Mouse (Mus musculus): ENCODE measurements at regions not wholly inside any gene's neighbourhood (a gene's known extent, or its start where the extent isn't known, plus 50 kb on each side); places are given as distances from the start of the nearest gene placed in this dataset.
A peak's percentile ranks its signal among the peaks of the same experiment; 100 is the strongest.

DNA sequence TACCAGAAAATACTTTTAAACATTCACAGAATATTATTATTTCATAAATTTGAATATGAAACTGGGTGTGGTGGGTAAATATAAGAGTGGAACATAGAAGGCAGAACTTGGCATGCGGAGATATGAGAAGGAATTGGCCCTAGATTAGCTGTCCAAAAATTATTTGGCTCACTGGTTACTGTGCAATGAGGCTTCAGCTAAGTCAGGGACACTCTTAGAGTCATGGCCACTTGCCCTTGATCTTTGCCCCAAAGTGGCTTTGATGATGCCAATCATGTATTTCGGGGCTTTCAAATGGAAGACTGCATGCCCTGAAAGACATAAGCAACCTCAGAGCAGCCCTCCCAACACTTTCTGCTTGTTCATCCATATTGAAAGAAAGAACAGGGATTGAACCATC is 76.9 kb downstream of the Pxdc1 start:
- DNase-seq: no peak

DNA sequence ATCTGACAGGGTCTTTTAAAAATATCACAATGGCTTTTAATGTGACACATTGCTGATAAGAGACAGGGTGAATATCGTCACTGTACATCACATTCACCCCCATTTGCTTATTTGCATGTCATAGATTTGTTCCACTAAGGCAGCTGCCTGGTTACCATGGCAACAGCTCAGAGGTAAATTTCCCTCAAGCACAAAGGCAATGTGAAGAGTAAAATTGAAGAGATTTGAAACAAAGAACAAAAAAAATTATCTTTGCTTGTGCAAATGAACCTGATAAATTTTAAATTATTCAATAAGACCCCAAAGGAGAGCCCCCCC is 77.3 kb downstream of the Pxdc1 start:
- no peak for DNase-seq

DNA sequence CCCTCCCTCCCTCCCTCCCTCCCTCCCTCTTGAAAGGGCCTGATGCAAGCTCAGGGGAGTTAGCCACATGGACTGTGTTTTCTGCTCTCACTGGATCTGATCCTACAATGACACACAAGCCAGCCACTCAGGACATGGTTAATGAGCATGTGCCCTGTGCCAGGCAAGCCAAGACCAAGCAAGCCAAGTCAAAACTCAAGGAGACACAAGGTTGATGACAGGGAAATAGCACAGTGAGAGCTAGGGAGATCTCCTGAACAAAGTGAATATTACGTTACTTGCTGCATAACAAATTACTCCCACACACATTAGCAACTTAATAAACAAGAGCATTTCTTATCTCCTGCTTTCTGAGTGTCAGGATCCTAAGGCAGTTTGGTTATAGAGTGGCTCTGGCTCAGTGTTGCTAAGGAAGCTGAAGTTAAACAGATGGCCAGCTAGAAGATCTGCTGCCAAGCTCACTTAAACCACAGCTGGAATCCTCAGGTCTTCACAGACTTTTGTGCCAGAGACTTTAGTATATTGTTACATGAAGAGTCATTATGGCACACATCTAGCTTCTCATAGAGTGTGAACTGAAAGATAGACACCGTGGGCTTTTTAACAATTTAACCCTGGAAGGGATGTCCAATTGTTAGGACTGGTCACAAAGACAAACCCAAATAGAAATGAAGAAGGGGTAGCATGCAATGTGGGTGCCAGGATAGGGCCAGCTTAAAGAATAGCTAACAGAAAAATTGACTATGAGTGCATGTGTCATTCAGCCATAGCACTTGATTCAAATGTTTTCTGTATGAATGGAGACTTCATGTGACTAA is 77.9 kb downstream of the Pxdc1 start:
- no peak for DNase-seq

DNA sequence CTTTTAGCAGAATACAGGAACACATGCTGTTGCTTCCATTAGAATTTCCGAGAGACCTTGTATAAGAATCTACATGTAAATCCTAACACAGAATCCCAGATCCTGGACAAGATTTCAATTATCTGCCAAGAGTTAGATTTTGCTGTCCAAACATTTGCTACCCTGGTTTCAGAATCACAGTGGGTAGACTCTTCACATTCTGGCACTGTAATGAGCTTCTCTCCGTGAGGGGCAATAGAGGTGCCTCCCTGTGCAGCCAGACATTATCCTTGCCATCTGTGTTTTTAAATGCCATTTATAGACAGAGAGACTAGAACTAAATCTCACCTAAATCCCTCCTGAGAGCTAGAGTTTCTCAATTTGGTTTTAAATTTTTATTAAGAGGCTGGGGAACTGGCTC is 84.0 kb downstream of the Pxdc1 start:
- peak; percentile 24 for DNase-seq

DNA sequence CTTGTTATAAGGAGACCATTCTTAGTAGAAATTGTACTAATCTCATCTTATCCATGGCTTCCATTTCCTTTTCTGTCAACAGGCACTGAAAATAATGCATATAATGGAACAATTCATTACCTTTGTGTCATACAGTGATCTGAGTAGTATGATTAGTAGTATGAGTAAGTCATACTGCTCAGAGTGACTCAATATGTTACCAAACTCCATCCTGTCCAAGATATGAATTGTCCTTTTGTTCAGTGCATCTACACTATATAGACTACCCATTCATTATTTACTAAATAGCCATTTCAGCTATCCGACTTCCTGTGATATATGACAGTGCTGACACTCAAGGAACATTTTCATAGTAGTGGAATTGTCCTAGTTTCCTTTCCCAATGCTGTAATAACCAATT is 86.6 kb downstream of the Pxdc1 start:
- no peak for DNase-seq

DNA sequence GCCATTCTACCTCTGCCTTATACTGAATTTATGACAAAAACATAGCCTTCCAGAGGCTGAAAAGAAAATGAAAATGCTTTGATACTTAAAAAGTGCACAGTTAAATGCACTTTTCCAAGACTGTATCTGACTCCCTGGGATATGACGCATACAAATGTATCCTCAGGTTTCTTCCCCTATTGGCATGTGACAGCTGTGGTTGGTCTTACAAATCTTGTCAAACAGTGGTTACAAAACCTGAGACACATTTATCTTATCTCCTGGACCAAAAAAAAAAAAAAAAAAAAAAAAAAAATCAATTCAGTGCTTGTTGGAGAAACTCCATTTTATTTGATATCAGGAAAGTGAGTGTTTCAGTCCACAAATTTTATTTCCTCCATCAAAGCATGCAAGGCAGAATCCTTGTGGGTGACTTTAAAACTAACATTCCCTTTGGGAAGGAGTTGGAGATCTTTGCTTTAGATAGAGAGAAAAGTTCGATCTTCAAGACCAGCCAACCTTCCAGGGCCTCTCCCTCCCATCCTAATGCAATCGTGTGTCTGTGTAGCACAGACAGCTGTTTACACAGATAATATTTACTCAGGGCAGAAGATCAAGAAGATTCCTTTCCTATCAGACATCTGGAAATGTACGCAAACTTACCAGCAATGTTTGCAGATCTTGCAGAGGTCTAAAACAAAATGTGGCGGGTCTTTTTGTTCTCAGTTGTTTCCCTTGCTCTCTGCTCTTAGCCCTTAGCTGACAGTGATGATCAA is 103.0 kb downstream of the Pxdc1 start:
- DNase-seq: no peak

DNA sequence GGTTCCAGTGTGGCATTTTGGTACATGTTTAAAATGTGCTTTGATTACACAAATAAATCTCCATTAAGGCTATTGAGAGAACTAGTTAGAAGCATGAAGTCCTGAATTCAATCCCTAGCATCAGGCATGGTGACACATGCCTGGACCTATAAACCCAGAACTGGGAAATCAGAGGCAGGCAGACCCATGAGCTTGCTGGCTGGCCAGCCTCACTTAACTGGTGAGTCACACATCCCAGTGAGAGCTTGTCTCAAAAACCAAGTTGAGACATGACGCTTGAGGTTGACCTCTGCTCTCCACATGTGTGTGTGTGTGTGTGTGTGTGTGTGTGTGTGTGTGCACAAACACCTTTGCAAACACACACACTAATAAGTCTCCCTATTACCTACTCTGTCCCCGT is 112.6 kb downstream of the Pxdc1 start:
- DNase-seq: no peak

DNA sequence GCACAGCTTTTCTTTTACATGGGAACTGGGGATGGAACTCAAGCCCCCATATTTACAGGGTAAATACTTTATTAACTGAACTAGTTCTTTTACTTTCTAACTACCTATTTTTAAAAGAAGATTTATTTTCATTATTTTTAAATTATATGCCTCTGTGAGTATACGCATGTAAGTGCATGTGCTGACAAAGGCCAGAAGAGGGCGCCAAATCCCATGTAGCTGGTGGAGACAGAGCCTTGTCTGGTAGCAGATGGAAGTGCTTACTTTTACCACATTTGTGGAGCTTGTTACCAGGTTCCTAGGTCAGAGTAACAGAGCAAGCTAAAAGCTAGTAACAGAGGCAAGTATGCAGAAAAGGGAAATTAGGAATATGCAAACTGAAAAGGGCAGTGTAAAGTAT is 119.4 kb downstream of the Pxdc1 start:
- DNase-seq: no peak

DNA sequence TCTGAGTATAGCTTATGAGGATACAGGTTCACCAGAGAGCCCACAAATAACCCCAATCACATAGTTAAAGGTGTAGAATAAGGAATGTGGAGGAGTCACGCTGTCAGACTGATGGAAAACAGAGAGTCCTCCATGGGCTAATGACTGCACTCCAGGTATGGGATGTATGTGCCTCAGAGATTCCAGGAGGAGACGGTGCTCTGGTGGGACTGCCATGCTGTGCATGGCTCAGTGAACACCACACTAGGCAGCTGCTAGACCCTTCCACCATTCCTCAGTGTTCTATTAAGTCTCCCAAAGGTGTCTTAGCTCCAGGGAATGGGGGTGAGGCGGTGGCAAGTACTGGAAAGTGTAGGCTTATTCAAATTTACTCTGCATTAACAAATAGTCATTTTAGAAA is 142.0 kb downstream of the Pxdc1 start:
- DNase-seq: no peak

DNA sequence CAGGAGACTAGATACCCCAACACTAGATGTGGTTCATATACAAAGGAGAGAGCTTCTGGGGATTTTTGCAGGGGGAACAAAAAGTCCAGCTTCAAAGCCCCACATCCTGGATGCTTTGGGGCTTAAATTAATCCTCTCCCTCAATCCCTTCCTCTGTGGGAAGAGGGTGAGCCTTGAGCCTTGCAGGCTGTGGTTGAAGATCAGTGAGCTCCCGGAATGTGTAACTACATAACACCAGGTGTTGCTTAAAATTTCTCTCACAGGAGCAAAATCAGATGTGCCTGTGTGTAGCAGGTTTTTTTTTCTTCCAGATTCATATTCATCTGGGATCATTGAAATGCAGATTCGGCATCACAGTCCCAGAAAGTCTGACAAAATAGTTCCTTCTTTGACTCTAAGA is 146.1 kb downstream of the Pxdc1 start:
- no peak for DNase-seq

DNA sequence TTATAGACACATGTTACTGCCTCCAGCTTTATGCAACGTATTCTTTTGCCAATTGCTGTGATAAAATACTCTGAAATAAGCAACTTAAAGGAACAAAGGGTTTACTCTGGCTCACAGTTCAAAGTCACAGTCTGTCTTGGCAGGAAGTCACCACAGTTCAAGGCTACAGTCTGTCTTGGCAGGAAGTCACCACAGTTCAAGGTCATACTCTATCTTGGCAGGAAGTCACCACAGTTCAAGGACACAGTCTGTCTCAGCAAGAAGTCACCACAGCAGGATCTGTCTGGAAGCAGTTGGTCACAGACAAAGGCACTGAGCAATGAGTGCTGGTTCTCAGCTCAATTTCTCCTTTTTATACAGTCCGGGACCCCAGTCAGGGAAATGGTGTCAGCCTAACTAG is 147.4 kb downstream of the Pxdc1 start:
- no peak for DNase-seq

DNA sequence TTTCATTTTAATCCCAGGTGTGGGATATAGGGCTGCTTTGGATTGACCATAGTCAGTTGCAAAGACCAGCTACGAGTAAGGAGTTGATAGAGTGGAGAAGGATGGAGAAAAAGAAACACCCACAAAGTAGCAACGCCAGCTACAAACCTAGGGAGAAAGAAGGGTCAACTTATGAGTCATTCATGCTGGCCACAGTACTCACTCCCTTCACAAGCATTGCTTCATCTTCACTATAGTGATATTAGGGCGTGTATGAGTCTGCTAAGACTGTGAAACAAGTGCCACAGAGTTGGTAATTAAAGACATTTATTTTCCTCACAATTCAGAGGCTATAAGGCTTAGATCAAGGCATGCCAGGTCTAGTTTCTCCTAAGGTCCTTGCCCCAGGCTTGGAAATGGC is 148.4 kb downstream of the Pxdc1 start:
- no peak for DNase-seq

DNA sequence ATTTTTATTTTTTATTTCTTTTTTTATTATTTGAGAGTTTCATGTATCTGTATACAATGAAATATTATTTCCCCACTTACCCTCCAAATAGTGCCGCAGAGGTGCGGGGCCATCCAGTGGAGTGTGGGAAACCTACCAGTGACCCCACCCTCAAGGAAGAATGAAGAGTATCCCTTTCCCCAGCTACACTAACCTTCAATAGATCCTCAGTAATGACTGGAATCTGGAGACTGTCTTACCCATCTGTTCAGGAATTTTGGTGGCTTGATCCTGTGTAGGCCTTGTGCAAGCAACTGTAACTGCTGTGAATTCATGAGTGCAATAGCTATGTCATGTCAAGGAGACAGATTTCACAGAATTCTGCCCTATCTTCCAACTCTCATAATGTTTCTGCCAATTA is 153.9 kb upstream of the Slc22a23 start:
- DNase-seq: no peak

DNA sequence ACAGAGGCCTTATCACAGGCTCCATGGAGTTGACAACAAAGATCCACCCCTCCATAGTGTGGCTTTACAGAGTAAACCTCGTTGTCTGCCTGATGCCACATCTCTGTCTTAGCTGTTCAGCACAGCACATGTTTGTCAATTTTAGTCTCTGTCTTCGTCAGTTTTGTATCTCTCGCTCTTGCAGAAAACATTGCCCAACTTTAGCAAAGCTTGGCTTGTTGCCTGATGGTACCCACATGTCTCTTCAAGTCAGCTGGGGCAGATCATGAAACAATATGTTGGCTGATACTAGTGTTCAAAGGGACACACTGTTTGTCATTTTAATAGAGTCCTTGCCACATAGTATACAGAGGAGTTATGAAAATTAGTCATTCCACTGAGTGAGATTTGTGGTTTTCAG is 152.7 kb upstream of the Slc22a23 start:
- DNase-seq: no peak

DNA sequence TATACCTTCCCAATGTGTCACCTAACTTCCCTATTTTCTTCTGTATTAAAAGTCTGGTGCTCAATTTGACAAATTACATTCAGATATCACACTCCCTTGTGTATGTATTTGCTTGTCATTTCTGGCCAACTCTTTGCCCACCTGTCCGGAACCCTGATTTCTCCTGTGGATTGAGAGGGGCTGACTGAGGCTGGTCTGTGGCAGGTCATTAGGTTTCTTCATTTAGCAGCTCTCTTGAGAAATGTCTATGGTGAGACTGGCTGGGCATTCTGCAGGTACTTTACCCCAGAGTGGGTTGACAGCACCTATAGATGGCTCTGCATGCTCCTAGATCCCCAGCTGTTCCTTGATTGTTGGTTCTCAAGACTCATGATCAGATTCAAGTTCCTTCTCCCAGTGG is 139.8 kb upstream of the Slc22a23 start:
- no peak for DNase-seq

DNA sequence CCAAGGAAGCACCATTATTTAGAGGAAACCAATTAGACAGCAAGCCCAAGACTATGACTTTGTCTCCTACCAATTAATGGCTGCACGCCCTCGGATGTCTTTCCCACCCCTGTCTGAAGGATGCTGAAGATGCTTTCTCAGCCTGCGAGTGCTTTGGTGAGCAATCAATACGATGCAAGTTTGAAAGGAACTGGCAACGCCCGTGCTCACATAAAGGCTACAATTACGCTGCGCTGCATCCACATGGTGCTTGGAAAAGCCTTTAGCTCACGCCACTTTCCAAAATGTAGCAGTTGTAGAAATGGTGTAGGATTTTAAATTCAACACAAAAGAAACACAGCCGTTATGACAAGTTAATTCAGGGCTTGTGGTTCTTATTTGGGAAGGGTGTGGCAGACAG is 136.5 kb upstream of the Slc22a23 start:
- no peak for DNase-seq

DNA sequence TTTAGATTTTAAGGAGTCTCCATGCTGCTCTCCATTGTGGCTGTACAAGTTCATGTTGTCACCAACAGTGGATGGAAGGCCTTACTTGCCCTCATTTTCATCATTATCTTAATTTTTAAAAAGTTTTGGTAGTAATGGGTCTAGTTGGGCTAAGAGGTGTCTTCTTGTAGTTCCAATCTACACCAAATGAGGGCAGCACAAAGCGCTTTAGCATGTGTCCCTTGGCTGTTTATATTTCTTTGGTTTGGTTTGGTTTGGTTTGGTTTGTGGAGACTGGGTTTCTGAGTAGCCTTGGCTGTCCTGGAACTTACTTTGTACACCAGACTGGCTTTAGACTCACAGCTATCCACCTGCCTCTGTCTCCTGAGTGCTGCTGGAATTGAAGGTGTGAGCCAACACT is 125.4 kb upstream of the Slc22a23 start:
- DNase-seq: no peak

DNA sequence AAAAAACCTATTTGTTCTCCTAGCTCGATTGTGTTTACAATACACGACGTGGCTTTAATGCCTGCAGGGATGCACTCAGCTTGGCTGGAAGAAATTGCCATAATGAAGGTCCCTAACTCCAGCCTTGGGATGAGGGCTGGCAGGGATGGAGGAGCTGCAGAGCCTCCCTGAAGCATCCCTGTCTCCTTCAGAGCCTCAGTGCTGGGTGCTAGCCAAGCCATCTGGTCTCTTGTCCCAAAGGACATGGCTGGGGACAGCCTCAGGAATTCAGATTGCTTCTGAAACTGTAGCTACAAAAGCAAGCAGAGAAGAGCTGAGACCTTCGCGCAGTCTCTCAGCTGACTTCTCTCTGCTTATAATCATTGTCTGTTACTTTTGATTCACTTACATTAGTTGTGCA is 124.6 kb upstream of the Slc22a23 start:
- peak; percentile 80 for DNase-seq

DNA sequence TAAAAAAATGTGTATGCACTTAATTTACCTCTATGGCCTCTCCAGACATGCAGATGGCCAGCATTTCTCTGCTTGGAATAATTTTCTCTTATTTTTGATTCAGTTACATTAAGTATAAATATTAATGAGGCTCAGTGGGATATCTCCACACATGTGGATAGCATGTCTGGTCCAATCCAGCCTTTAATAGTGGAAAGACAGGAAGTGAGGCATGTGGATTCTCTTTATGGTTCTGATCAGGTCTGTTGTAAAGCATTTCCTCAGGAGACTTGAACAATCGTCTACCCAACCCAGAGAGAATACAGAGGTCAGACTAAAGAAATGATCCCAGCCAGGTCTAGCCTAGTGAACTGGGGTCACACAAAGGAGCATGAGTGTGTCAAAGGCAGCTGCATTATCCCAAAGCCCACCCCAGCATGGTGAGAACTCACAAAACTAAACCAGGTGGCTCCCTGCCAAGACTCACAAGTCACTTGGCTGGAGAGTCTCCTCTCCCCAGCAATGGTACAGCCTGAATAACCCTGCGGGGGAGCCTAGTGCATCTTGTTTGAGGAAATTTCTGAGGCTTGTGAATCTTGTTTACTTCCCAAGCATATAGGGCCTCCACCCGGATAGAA is 123.3 kb upstream of the Slc22a23 start:
- no peak for DNase-seq

DNA sequence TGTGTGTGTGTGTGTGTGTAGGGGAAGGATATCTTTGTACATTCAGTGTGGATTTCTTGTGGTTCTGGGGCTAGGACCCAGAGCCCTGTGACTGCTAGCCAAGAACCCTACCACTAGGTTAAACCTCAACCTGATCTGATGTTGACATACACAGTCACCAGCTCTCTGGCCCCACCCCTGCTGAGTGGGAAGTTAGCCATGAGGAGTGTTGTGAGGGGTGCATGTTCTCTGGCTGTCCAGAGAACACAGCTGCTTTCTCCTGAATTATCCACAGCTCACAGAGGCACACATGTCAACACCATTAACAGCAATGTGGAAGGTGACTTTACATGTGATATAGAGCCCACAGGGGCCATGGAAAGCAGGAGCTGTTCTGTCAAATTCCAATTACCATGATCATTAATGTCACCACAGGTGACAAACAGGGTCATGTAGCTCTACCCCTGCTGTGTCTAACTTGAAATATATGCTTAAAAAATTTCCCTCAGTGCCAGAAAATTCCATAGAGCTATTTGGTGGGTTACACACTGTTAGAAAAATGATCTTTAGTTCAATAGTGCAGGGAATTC is 121.0 kb upstream of the Slc22a23 start:
- DNase-seq: no peak

DNA sequence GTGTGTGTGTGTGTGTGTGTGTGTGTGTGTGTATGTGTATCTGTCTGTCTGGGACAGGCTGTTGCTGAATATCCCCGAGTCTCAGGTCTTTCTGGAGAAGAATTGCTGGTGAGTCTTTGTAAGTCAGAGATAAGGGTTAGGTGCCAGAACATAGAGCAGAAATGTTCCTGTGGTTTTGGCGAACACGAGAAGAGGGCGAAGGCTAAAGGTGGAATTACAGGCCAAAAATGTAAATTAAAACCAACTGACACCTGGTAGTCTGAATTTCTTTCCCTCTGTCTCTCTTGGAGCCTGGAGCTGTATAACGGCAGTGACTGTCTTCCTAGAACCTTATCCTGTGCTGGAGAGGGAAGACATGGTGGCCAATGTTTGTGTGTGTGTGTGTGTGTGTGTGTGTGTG is 120.5 kb upstream of the Slc22a23 start:
- DNase-seq: no peak

DNA sequence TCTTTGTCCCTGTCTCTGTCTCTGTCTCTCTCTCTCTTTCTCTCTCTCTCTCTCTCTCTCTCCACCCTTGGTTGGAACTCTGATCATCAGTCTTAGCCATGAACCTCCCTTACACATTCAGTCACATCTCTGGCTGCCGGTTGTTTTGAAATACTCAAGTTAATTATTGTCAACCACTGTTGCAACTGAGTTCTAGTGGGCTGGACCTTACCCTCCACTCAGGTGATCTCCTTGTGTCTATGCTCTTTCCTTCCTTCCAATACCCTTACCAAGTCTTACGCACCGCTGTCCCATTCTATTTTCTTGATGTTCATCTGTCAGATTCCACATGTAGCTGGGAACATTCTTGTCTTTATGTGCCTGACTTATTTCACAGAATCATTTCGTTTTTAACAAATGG is 119.2 kb upstream of the Slc22a23 start:
- no peak for DNase-seq

DNA sequence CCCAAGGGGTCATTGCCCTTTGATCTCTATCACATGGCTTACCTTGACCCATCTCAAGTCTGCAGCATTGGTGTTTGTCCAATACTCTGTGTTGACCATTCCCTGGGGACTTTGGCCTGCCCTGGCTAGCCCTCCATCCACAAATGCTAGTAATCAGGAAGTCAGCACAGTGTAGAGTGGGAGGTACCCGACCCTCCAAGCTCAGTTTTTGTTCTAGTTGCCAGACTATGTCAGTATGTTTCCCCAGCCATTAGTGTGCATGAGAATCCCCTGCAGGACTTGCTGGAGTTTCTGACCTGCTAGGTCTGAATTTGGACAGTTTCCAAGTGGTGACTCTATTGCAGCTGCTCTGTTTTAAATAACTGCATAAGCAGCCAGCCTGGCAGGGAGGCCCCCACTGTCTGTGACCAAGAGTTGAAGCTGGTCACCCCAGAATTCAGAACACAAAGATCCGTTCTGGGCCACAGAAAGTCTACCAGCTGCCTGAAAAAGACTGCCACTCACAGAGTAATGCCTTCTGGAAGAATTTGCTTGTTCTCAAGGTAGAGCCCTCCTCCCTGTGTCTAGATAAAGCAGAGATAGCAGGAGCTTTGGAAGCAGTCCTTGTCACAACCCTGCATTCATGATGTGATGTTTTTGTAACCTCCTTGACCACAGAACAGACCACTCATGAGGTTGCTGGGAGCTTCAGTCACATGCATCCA is 118.0 kb upstream of the Slc22a23 start:
- DNase-seq: no peak
